ENCODE assay signal across 9 mouse cellular contexts in the genomic region with DNA sequence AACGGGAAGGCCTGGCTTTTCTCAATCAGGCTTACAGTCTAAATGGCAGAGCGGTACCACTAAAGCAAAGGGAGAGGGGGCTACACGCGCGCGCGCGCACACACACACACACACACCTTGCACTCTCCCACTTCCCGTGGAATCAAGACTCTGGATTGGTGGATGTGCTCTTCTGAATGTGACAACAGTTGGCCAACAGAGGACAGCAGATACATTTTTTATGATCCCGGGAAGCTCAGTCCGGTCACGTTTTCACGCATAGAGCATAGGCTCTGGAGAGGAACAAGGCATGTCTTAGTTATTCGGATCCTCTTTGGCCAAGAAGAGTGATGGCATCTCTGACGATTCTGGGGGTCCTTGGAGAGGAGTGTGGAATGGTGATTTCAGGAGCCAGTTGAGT.
A peak's percentile ranks its signal among the peaks of the same experiment; 100 is the strongest.
DNase-seq lines count a peak whose midpoint lies in the region; ATAC-seq and TF ChIP-seq lines count a peak whose summit lies in the region.
"Had no signal": no experiment of that assay in that cellular context is flagged by ENCODE, and none has a peak within 500 bp of the region (broad histone marks: within the 10 kb centered on the region; RNA-seq: fewer than 3 reads in every experiment).

No protein-coding gene starts in this region.

- no peaks in the 10 kb centered on the region for H3K27me3 ChIP-seq in kidney, adult 2 months (replicated peaks; ENCODE audit: control insufficient read depth, insufficient read depth, low read length)
- H3K27me3 ChIP-seq in heart, adult 2 months (ENCODE audit: control insufficient read depth, insufficient read depth, low read length), result no peaks in the 10 kb centered on the region
- H3K27me3 ChIP-seq: Patski had no signal

- no peak for TF ChIP-seq POLR2A in kidney, adult 2 months (IDR thresholded peaks at IDR 0.05; ENCODE audit: low read depth, low read length)
- TF ChIP-seq POLR2A in heart, adult 2 months (IDR thresholded peaks at IDR 0.05; ENCODE audit: insufficient read depth, low read depth, low read length), result no peak

- no peak for TF ChIP-seq EP300 in heart, adult 2 months (IDR thresholded peaks at IDR 0.05; ENCODE audit: insufficient read depth, low read depth, low read length)

- no peaks in the 10 kb centered on the region for H3K79me2 ChIP-seq in heart, adult 2 months (replicated peaks; ENCODE audit: control insufficient read depth, insufficient read depth, low read length)

- H3K4me1 ChIP-seq in kidney, adult 2 months (ENCODE audit: control insufficient read depth, insufficient read depth, low read length), result no peaks in the 10 kb centered on the region
- peaks cover 1% of the 10 kb centered on the region; the same call in 1 of the 2 replicates for H3K4me1 ChIP-seq in heart, adult 2 months (ENCODE audit: control insufficient read depth, insufficient read depth, low read length)

- no peak for ATAC-seq in activated CD4-positive, CD25-positive, alpha-beta regulatory T cell, adult 4 months
- ATAC-seq: Patski had no signal

- H3K4me3 ChIP-seq in kidney, adult 2 months (ENCODE audit: insufficient read depth, low read depth, low read length), result peak overlapping the region; percentile 56; the same call in 1 of the 2 replicates
- peak overlapping the region; percentile 79 for H3K4me3 ChIP-seq in heart, adult 2 months

- peak overlapping the region; percentile 75; the same call in 1 of the 2 replicates for H3K9ac ChIP-seq in heart, adult 2 months (ENCODE audit: low read depth, low read length)

- DNase-seq in kidney, adult 2 months, result no peak
- DNase-seq in kidney, postnatal 25 days, result no peak
- DNase-seq in adrenal gland, postnatal 14 days, result peak; percentile 42
- DNase-seq in heart, adult 2 months, result peak in 1 of 2 experiments; percentile 39
- peak; percentile 29 to 46 for DNase-seq in kidney, postnatal 4 days
- DNase-seq in neural tube, embryonic 10.5 days (ENCODE audit: extremely low spot score, low spot score), result peak; percentile 23
- DNase-seq in ovary, postnatal 36 days (ENCODE audit: low spot score), result no peak

- WGBS in kidney, adult 2 months, result 28% methylated on average over 15 of the region's 15 CpGs
- 25% methylated on average over 15 of the region's 15 CpGs for WGBS in heart, adult 2 months

- intact Hi-C loops in heart, adult 2 months (cut with DNase I), result loop anchor here (5.0 kb wide), 2 partner anchors 166 to 286 kb away; a partner anchor contains a TSS

- no peaks in the 10 kb centered on the region for H3K36me3 ChIP-seq in kidney, adult 2 months (ENCODE audit: control insufficient read depth, insufficient read depth, low read length)
- no peaks in the 10 kb centered on the region for H3K36me3 ChIP-seq in heart, adult 2 months (ENCODE audit: control insufficient read depth, insufficient read depth, low read length)

- TF ChIP-seq CTCF in kidney, adult 2 months (conservative IDR thresholded peaks at IDR 0.05; ENCODE audit: insufficient read depth, insufficient read length, low read depth, low read length), result peak; percentile 34
- peak; percentile 63 for TF ChIP-seq CTCF in heart, adult 2 months (IDR thresholded peaks at IDR 0.05)

- no peak overlapping the region for H3K27ac ChIP-seq in kidney, adult 2 months (ENCODE audit: insufficient read depth, low read depth, low read length)
- no peak overlapping the region for H3K27ac ChIP-seq in heart, adult 2 months

Comparison
In these comparisons a context has a peak if more than half of its experiments do, and no peak if none do; other contexts are left out.
1. DNase-seq: peak in adrenal gland, postnatal 14 days (single experiment), kidney, postnatal 4 days (2 of 2) and neural tube, embryonic 10.5 days (single experiment); none in kidney, adult 2 months (single experiment), kidney, postnatal 25 days (0 of 2) and ovary, postnatal 36 days (single experiment).